Mouse (Mus musculus) spleen, adult 12 weeks (tissue): Measurements from ENCODE around the gene Fam114a1.

Experiments used
- DNase-seq: peaks from one replicate; pipeline ENCODE4 v3.0.0; 2022; ENCODE audit warnings: low spot score

Fam114a1 gene

GRCm38 (mm10) chr5:65005251-65005650, 35.4 kb downstream of the Fam114a1 start:
- DNase-seq, result no peak

- no peak for DNase-seq
Measured at GRCm38 (mm10) chr5:65006011-65006491, 36.2 kb downstream of the Fam114a1 start.

GRCm38 (mm10) chr5:65011901-65012573, 42.2 kb downstream of the Fam114a1 start:
- no peak for DNase-seq

GRCm38 (mm10) chr5:65015508-65015907, 45.6 kb downstream of the Fam114a1 start:
- no peak for DNase-seq

GRCm38 (mm10) chr5:65019109-65019508, 49.2 kb downstream of the Fam114a1 start:
- no peak for DNase-seq

- DNase-seq, result no peak
Measured at GRCm38 (mm10) chr5:65019823-65020222, 50.0 kb downstream of the Fam114a1 start.

GRCm38 (mm10) chr5:65022006-65022405, 52.1 kb downstream of the Fam114a1 start:
- DNase-seq, result no peak

- no peak for DNase-seq
Measured at GRCm38 (mm10) chr5:65024641-65025040, 54.8 kb downstream of the Fam114a1 start.

GRCm38 (mm10) chr5:65025916-65026315, 56.0 kb downstream of the Fam114a1 start:
- peak; percentile 29 for DNase-seq

- DNase-seq, result no peak
Measured at GRCm38 (mm10) chr5:65026776-65027175, 56.9 kb downstream of the Fam114a1 start.

- no peak for DNase-seq
Measured at GRCm38 (mm10) chr5:65028019-65028418, 58.1 kb downstream of the Fam114a1 start.

- DNase-seq, result no peak
Measured at GRCm38 (mm10) chr5:65036597-65036996, 66.7 kb downstream of the Fam114a1 start.

- no peak for DNase-seq
Measured at GRCm38 (mm10) chr5:65038305-65038704, 68.4 kb downstream of the Fam114a1 start.

GRCm38 (mm10) chr5:65038811-65039571, 69.1 kb downstream of the Fam114a1 start:
- no peak for DNase-seq

- no peak for DNase-seq
Measured at GRCm38 (mm10) chr5:65040463-65040862, 70.6 kb downstream of the Fam114a1 start.

GRCm38 (mm10) chr5:65043407-65043895, 73.6 kb downstream of the Fam114a1 start:
- no peak for DNase-seq

- DNase-seq, result no peak
Measured at GRCm38 (mm10) chr5:65045642-65046370, 75.9 kb downstream of the Fam114a1 start.

GRCm38 (mm10) chr5:65046442-65047284, 76.8 kb downstream of the Fam114a1 start:
- no peak for DNase-seq

- no peak for DNase-seq
Measured at GRCm38 (mm10) chr5:65047285-65047855, 77.5 kb downstream of the Fam114a1 start.

GRCm38 (mm10) chr5:65049880-65050279, 80.0 kb downstream of the Fam114a1 start:
- no peak for DNase-seq

GRCm38 (mm10) chr5:65051513-65051912, 81.6 kb downstream of the Fam114a1 start:
- DNase-seq, result no peak
